Mouse (Mus musculus) lung, postnatal 0 days (tissue): ENCODE measurements at regions not wholly inside any gene's neighbourhood (a gene's known extent, or its start where the extent isn't known, plus 50 kb on each side); places are given as distances from the start of the nearest gene placed in this dataset.

ENCODE experiments used
- CTCF ChIP-seq: IDR thresholded peaks from 2 replicates; pipeline ENCODE4 v1.5.1; 2016; ENCODE audit warnings: antibody characterized with exemption, mild to moderate bottlenecking
- EP300 ChIP-seq: IDR thresholded peaks from 2 replicates; pipeline ENCODE4 v1.6.1; 2016; ENCODE audit warnings: antibody characterized with exemption, mild to moderate bottlenecking, control low read depth

DNA sequence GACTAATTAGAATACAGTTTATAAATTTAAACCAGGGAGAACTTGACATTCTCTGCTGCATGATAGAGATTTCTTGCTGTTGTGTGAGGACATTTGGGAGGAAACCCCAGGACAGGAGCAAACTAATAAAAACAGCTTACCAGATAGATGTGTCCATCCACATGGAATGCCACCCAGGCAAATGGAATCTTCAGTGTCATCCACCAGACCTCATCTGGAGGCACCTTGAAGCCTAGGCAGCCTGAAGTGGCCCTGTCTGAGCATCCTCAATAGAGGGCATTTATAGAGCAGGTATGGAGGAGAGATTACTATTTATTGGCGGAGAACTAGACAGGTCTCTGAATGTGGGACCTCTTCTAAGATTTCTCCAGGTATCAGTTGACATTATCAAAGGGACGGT, 144.8 kb upstream of the 1700025G04Rik start:
- no peak for TF ChIP-seq CTCF
- no peak for TF ChIP-seq EP300
